9 mouse cellular contexts compared by ENCODE assay signal in the genomic region with DNA sequence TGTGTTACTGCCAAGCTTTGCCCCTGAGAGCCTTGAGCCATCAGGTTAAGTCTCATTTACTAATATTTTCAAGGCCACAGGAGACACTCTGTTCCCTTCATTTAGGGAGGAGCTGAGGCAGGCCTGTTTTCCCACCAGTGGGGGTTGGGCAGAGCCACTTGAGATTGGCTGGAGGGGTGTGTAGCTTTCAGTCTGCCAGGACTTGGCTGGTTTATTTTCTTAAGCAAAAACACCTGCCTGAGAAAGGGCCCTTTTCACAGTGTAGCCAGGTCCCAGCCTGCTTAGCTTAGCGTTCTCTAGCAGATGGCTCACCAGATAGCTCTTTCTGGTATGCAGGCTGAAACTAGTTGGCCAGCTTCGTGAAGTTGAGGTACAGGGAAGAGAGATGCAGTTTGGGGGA. TPM values are rescaled to one million over a fixed set of nuclear protein-coding genes. Genes with fewer than 3 reads are reported as not detected.
A peak's percentile ranks its signal among the peaks of the same experiment; 100 is the strongest.
DNase-seq lines count a peak whose midpoint lies in the region; ATAC-seq lines count a peak whose summit lies in the region.
"Had no signal": no experiment of that assay in that cellular context is flagged by ENCODE, and none has a peak within 500 bp of the region (broad histone marks: within the 10 kb centered on the region; RNA-seq: fewer than 3 reads in every experiment).

No protein-coding gene starts in this region.

- peak overlapping the region; percentile 87 for H3K27ac ChIP-seq in kidney, embryonic 16.5 days (ENCODE audit: low read length)
- 0 out of 2 replicates have a peak overlapping the region, but pooled peaks have one; percentile 3 for H3K27ac ChIP-seq in neural tube, embryonic 15.5 days (replicated peaks)
- no peak overlapping the region for H3K27ac ChIP-seq in midbrain, embryonic 10.5 days (replicated peaks)

- no peak overlapping the region for H3K9ac ChIP-seq in kidney, embryonic 16.5 days (replicated peaks; ENCODE audit: low read length)
- no peak overlapping the region for H3K9ac ChIP-seq in neural tube, embryonic 15.5 days (replicated peaks)

- no peaks in the 10 kb centered on the region; the same call in 1 of the 2 replicates for H3K36me3 ChIP-seq in kidney, embryonic 16.5 days (ENCODE audit: insufficient read depth, low read length)
- no peaks in the 10 kb centered on the region for H3K36me3 ChIP-seq in neural tube, embryonic 15.5 days
- H3K36me3 ChIP-seq in midbrain, embryonic 10.5 days: no peaks in the 10 kb centered on the region

- peak; percentile 55; the same call in 1 of the 2 replicates for ATAC-seq in kidney, embryonic 16.5 days (ENCODE audit: low FRiP score, low TSS enrichment)
- ATAC-seq in neural tube, embryonic 15.5 days (ENCODE audit: low FRiP score): no peak

- 35% methylated on average over 2 of the region's 2 CpGs for WGBS in kidney, embryonic 16.5 days
- 59% methylated on average over 2 of the region's 2 CpGs for WGBS in neural tube, embryonic 15.5 days
- 67% methylated on average over 2 of the region's 2 CpGs for WGBS in midbrain, embryonic 10.5 days

- H3K4me3 ChIP-seq in kidney, embryonic 16.5 days (ENCODE audit: low read length): no peak overlapping the region
- H3K4me3 ChIP-seq in neural tube, embryonic 15.5 days (replicated peaks): no peak overlapping the region
- no peak overlapping the region for H3K4me3 ChIP-seq in midbrain, embryonic 10.5 days
- H3K4me3 ChIP-seq: megakaryocyte, embryonic 14.5 days had no signal

- H3K27me3 ChIP-seq in kidney, embryonic 16.5 days (ENCODE audit: insufficient read depth, low read length): no peaks in the 10 kb centered on the region
- H3K27me3 ChIP-seq in neural tube, embryonic 15.5 days (replicated peaks): peaks cover 13% of the 10 kb centered on the region
- peaks cover 32% of the 10 kb centered on the region for H3K27me3 ChIP-seq in midbrain, embryonic 10.5 days (ENCODE audit: low read depth, poor library complexity, severe bottlenecking)

- peaks cover 59% of the 10 kb centered on the region for H3K4me1 ChIP-seq in kidney, embryonic 16.5 days (ENCODE audit: insufficient read depth, low read length)
- H3K4me1 ChIP-seq in neural tube, embryonic 15.5 days: peaks cover 41% of the 10 kb centered on the region
- peaks cover 21% of the 10 kb centered on the region for H3K4me1 ChIP-seq in midbrain, embryonic 10.5 days

- DNase-seq in 3T3-L1 (ENCODE audit: low read depth, low spot score): peak; percentile 78
- peak; percentile 72 for DNase-seq in adrenal gland, adult 8-10 months
- peak; percentile 73 for DNase-seq in heart, adult 18-20 months
- DNase-seq in layer of hippocampus, adult 9-11 months: no peak
- no peak for DNase-seq in midbrain, embryonic 10.5 days (ENCODE audit: low spot score)
- DNase-seq in right cerebral cortex, postnatal 10 days (ENCODE audit: low spot score in 2 of 2): no peak

- no peak overlapping the region for H3K4me2 ChIP-seq in kidney, embryonic 16.5 days (replicated peaks; ENCODE audit: low read depth, low read length)
- H3K4me2 ChIP-seq in neural tube, embryonic 15.5 days: no peak overlapping the region

- no peaks in the 10 kb centered on the region for H3K9me3 ChIP-seq in kidney, embryonic 16.5 days (ENCODE audit: low read length)
- no peaks in the 10 kb centered on the region for H3K9me3 ChIP-seq in neural tube, embryonic 15.5 days (replicated peaks)
- H3K9me3 ChIP-seq in midbrain, embryonic 10.5 days (replicated peaks): no peaks in the 10 kb centered on the region

RNA-seq across cellular contexts. Expression of a gene that starts 5.6 kb away (rescaled TPM):
- 100 to 1,000 TPM; 281 to 586 (median 466) TPM for total RNA-seq in adrenal gland, adult 8-10 months (2022)
- total RNA-seq in heart, adult 18-20 months (2021): 10 to 100 TPM; 74.1 to 74.4 TPM
- polyA plus RNA-seq in kidney, embryonic 16.5 days (2015; fragmentation: Nextera tagmentation; extraction: Ambion mirVana): 669 and 753 TPM in 2 replicates
- 251 and 335 TPM in 2 replicates for polyA plus RNA-seq in neural tube, embryonic 15.5 days (2015; fragmentation: Nextera tagmentation; extraction: Ambion mirVana)
- polyA plus RNA-seq in midbrain, embryonic 10.5 days (2016; fragmentation: Nextera tagmentation; extraction: Ambion mirVana): 133 and 178 TPM in 2 replicates

Comparison
In these comparisons a context has a peak if more than half of its experiments do, and no peak if none do; other contexts are left out.
1. DNase-seq: peak in 3T3-L1 (single experiment), adrenal gland, adult 8-10 months (single experiment) and heart, adult 18-20 months (2 of 2); none in layer of hippocampus, adult 9-11 months (single experiment), midbrain, embryonic 10.5 days (single experiment) and right cerebral cortex, postnatal 10 days (0 of 2).